Comparison of ENCODE assay signal across 8 mouse cellular contexts in the genomic region with DNA sequence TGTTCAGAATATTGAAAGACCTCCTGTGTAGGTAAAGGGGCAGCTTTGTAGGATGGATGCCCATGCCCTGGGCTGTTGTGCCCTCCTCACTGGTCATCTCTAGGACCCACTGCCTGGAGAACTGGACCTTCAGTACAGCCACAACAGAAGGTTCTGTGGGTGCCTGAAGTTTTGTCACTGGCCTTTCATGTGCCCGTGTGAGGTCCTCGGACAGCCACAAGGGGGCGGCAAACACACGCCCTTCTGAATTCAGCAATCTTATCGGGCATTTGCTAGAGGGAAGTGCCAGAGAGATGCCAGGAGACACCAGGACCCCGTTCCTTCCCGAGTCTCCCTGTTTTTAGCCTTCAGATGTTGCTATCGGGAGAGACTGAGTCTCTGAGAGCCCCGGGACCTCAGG. TPM values are rescaled to one million over a fixed set of nuclear protein-coding genes. Genes with fewer than 3 reads are reported as not detected.
A peak's percentile ranks its signal among the peaks of the same experiment; 100 is the strongest.
DNase-seq lines count a peak whose midpoint lies in the region; ATAC-seq and TF ChIP-seq lines count a peak whose summit lies in the region.

No protein-coding gene starts in this region.

- no peak for TF ChIP-seq POLR2A in kidney, adult 2 months (IDR thresholded peaks at IDR 0.05; ENCODE audit: low read depth, low read length)
- no peak for TF ChIP-seq POLR2A in liver, adult 2 months (IDR thresholded peaks at IDR 0.05; ENCODE audit: extremely low read depth, insufficient read depth, low read length)

- intact Hi-C loops in gastrocnemius, adult 2 months (cut with DNase I) = no loop called here

- WGBS in kidney, embryonic 15.5 days = 4% methylated on average over 9 of the region's 9 CpGs
- WGBS in kidney, adult 2 months = under 1% methylated on average over 9 of the region's 9 CpGs
- WGBS in liver, adult 2 months = 12% methylated on average over 9 of the region's 9 CpGs
- WGBS in stomach, postnatal 0 days = 2% methylated on average over 9 of the region's 9 CpGs

- H3K36me3 ChIP-seq in kidney, embryonic 15.5 days = no peaks in the 10 kb centered on the region
- no peaks in the 10 kb centered on the region for H3K36me3 ChIP-seq in kidney, adult 2 months (ENCODE audit: control insufficient read depth, insufficient read depth, low read length)
- peaks cover 21% of the 10 kb centered on the region for H3K36me3 ChIP-seq in liver, adult 2 months (ENCODE audit: control insufficient read depth, insufficient read depth, low read length)
- no peaks in the 10 kb centered on the region for H3K36me3 ChIP-seq in stomach, postnatal 0 days (ENCODE audit: control insufficient read depth, insufficient read depth, low read length)

- H3K79me2 ChIP-seq in liver, adult 2 months (ENCODE audit: control insufficient read depth, insufficient read depth, low read length) = no peaks in the 10 kb centered on the region

- DNase-seq in kidney, adult 11 months = peak; percentile 40
- DNase-seq in cerebellum, adult 9-11 months = peak; percentile 61
- DNase-seq in gastrocnemius, adult 2 months = peak; percentile 83
- peak; percentile 72 for DNase-seq in kidney, adult 2 months
- DNase-seq in liver, adult 2 months (ENCODE audit: extremely low read depth, low read depth, low spot score) = peak; percentile 43
- DNase-seq in naive thymus-derived CD4-positive, alpha-beta T cell, adult 2 months (ENCODE audit: low read depth) = peak; percentile 88
- DNase-seq in stomach, postnatal 0 days (ENCODE audit: low spot score) = peak; percentile 84

- TF ChIP-seq EP300 in stomach, postnatal 0 days (optimal IDR thresholded peaks at IDR 0.05) = no peak

- peak; percentile 97 for TF ChIP-seq CTCF in gastrocnemius, adult 2 months (IDR thresholded peaks at IDR 0.05)
- peak; percentile 94 for TF ChIP-seq CTCF in kidney, adult 2 months (conservative IDR thresholded peaks at IDR 0.05; ENCODE audit: insufficient read depth, insufficient read length, low read depth, low read length)
- TF ChIP-seq CTCF in liver, adult 2 months (IDR thresholded peaks at IDR 0.05; ENCODE audit: low read depth, low read length) = peak; percentile 94
- peak; percentile 97 for TF ChIP-seq CTCF in stomach, postnatal 0 days (IDR thresholded peaks at IDR 0.05; ENCODE audit: low read depth)

- no peak overlapping the region for H3K4me2 ChIP-seq in kidney, embryonic 15.5 days
- no peak overlapping the region for H3K4me2 ChIP-seq in stomach, postnatal 0 days (replicated peaks; ENCODE audit: low read depth)

- H3K4me3 ChIP-seq in kidney, embryonic 15.5 days (replicated peaks) = no peak overlapping the region
- H3K4me3 ChIP-seq in gastrocnemius, adult 2 months = no peak overlapping the region
- no peak overlapping the region for H3K4me3 ChIP-seq in kidney, adult 2 months (ENCODE audit: insufficient read depth, low read depth, low read length)
- H3K4me3 ChIP-seq in liver, adult 2 months (ENCODE audit: insufficient read depth, low read depth, low read length) = no peak overlapping the region
- H3K4me3 ChIP-seq in stomach, postnatal 0 days (ENCODE audit: low read depth, low read length) = no peak overlapping the region

- H3K4me1 ChIP-seq in kidney, embryonic 15.5 days = no peaks in the 10 kb centered on the region
- H3K4me1 ChIP-seq in kidney, adult 2 months (ENCODE audit: control insufficient read depth, insufficient read depth, low read length) = no peaks in the 10 kb centered on the region
- H3K4me1 ChIP-seq in liver, adult 2 months (ENCODE audit: control insufficient read depth, insufficient read depth, low read length) = peaks cover 10% of the 10 kb centered on the region; the same call in 1 of the 2 replicates
- H3K4me1 ChIP-seq in stomach, postnatal 0 days (replicated peaks; ENCODE audit: control insufficient read depth, insufficient read depth) = no peaks in the 10 kb centered on the region

- H3K9ac ChIP-seq in kidney, embryonic 15.5 days = no peak overlapping the region
- H3K9ac ChIP-seq in liver, adult 2 months (ENCODE audit: low read depth, low read length) = no peak overlapping the region
- no peak overlapping the region; the same call in 1 of the 2 replicates for H3K9ac ChIP-seq in stomach, postnatal 0 days (ENCODE audit: low read length)

- no peak overlapping the region for H3K27ac ChIP-seq in kidney, embryonic 15.5 days
- H3K27ac ChIP-seq in gastrocnemius, adult 2 months = no peak overlapping the region
- no peak overlapping the region for H3K27ac ChIP-seq in kidney, adult 2 months (ENCODE audit: insufficient read depth, low read depth, low read length)
- no peak overlapping the region for H3K27ac ChIP-seq in liver, adult 2 months (replicated peaks; ENCODE audit: insufficient read depth, low read depth, low read length)
- H3K27ac ChIP-seq in stomach, postnatal 0 days (replicated peaks) = no peak overlapping the region

- no peaks in the 10 kb centered on the region; the same call in 1 of the 2 replicates for H3K27me3 ChIP-seq in kidney, embryonic 15.5 days
- no peaks in the 10 kb centered on the region for H3K27me3 ChIP-seq in kidney, adult 2 months (replicated peaks; ENCODE audit: control insufficient read depth, insufficient read depth, low read length)
- no peaks in the 10 kb centered on the region for H3K27me3 ChIP-seq in liver, adult 2 months (ENCODE audit: control insufficient read depth, insufficient read depth, low read length)
- no peaks in the 10 kb centered on the region for H3K27me3 ChIP-seq in stomach, postnatal 0 days (ENCODE audit: control insufficient read depth, insufficient read depth, low read length)

- ATAC-seq in kidney, embryonic 15.5 days (replicated peaks; ENCODE audit: low FRiP score) = no peak
- ATAC-seq in stomach, postnatal 0 days (ENCODE audit: low FRiP score, low TSS enrichment) = no peak; the same call in 1 of the 2 replicates

- H3K9me3 ChIP-seq in kidney, embryonic 15.5 days (replicated peaks) = no peaks in the 10 kb centered on the region
- no peaks in the 10 kb centered on the region for H3K9me3 ChIP-seq in stomach, postnatal 0 days (ENCODE audit: control insufficient read depth, low read length)

RNA-seq across cellular contexts. Expression of a gene that starts 32.9 kb away (rescaled TPM):
- polyA plus RNA-seq in kidney, embryonic 15.5 days (2015; fragmentation: Nextera tagmentation; extraction: Ambion mirVana) = 5.7 and 5.8 TPM in 2 replicates
- total RNA-seq in gastrocnemius, adult 2 months (2021) = 10 to 100 TPM; 14.8 to 17.4 TPM
- polyA plus RNA-seq in kidney, adult 2 months (2012; rRNA removed) = 69.9 and 73.3 TPM in 2 replicates
- 220 and 428 TPM in 2 replicates for total RNA-seq in liver, adult 2 months (2014; rRNA removed)
- polyA plus RNA-seq in liver, adult 2 months (2012; rRNA removed) = 287 and 304 TPM in 2 replicates
- 30.0 and 32.2 TPM in 2 replicates for polyA plus RNA-seq in stomach, postnatal 0 days (2015; fragmentation: Nextera tagmentation; extraction: Ambion mirVana)

RNA-seq across cellular contexts. Expression of a gene that starts 45.6 kb away (rescaled TPM):
- 10.2 and 12.5 TPM in 2 replicates for polyA plus RNA-seq in kidney, embryonic 15.5 days (2015; fragmentation: Nextera tagmentation; extraction: Ambion mirVana)
- 10 to 100 TPM; 13.9 to 14.5 TPM for total RNA-seq in gastrocnemius, adult 2 months (2021)
- 26.7 and 28.7 TPM in 2 replicates for polyA plus RNA-seq in kidney, adult 2 months (2012; rRNA removed)
- 9.5 and 12.8 TPM in 2 replicates for total RNA-seq in liver, adult 2 months (2014; rRNA removed)
- polyA plus RNA-seq in liver, adult 2 months (2012; rRNA removed) = 14.6 and 15.8 TPM in 2 replicates
- polyA plus RNA-seq in stomach, postnatal 0 days (2015; fragmentation: Nextera tagmentation; extraction: Ambion mirVana) = 35.2 and 36.7 TPM in 2 replicates

RNA-seq across cellular contexts. Expression of a gene that starts 52.9 kb away (rescaled TPM):
- polyA plus RNA-seq in kidney, embryonic 15.5 days (2015; fragmentation: Nextera tagmentation; extraction: Ambion mirVana) = 1.3 TPM in 2 replicates
- total RNA-seq in gastrocnemius, adult 2 months (2021) = under 1 TPM; 0.22 to 0.33 TPM
- 2.9 and 3.8 TPM in 2 replicates for polyA plus RNA-seq in kidney, adult 2 months (2012; rRNA removed)
- total RNA-seq in liver, adult 2 months (2014; rRNA removed) = 1.8 and 1.9 TPM in 2 replicates
- 1.4 TPM in 2 replicates for polyA plus RNA-seq in liver, adult 2 months (2012; rRNA removed)
- polyA plus RNA-seq in stomach, postnatal 0 days (2015; fragmentation: Nextera tagmentation; extraction: Ambion mirVana) = 6.1 TPM in 2 replicates
